Mouse (Mus musculus): ENCODE results near the gene Sh2d3c. TPM values are rescaled to one million over a fixed set of nuclear protein-coding genes. Genes with fewer than 3 reads are reported as not detected.

Sh2d3c gene
- polyA plus RNA-seq, 1 experiment: 0.06 TPM

- H3K36me3 ChIP-seq (ENCODE audit: control insufficient read depth): peaks cover 87% of the 10 kb centered on the region
- TF ChIP-seq GATA1 (IDR thresholded peaks at IDR 0.05; ENCODE audit: low read length): no peak
- TF ChIP-seq TAL1 (IDR thresholded peaks at IDR 0.05; ENCODE audit: low read length): no peak
These were observed 38.0 kb upstream of the Sh2d3c start for GRCm38 (mm10) chr2:32682721-32683417.

GRCm38 (mm10) chr2:32683701-32684100, 37.2 kb upstream of the Sh2d3c start:
- Histone ChIP-seq H3K4me3 (replicated peaks) (no peak overlapping the region), H3K4me1 (ENCODE audit: control insufficient read depth) (no peaks in the 10 kb centered on the region; the same call in 1 of the 2 replicates), H3K27me3 (ENCODE audit: control insufficient read depth) (no peaks in the 10 kb centered on the region), H3K36me3 (ENCODE audit: control insufficient read depth) (peaks cover 92% of the 10 kb centered on the region), H3K9me3 (ENCODE audit: control insufficient read depth, low read length) (no peaks in the 10 kb centered on the region)
- TF ChIP-seq TAL1 (IDR thresholded peaks at IDR 0.05; ENCODE audit: low read length) (no peak), GATA1 (IDR thresholded peaks at IDR 0.05; ENCODE audit: low read length) (no peak)

More at GRCm38 (mm10) chr2:32682721-32683417, 38.0 kb upstream of the Sh2d3c start:
- no peaks in the 10 kb centered on the region for H3K27me3 ChIP-seq (ENCODE audit: control insufficient read depth)
- no peaks in the 10 kb centered on the region for H3K9me3 ChIP-seq (ENCODE audit: control insufficient read depth, low read length)
- H3K4me3 ChIP-seq (replicated peaks): no peak overlapping the region
- H3K4me1 ChIP-seq (ENCODE audit: control insufficient read depth): no peaks in the 10 kb centered on the region

GRCm38 (mm10) chr2:32684681-32685428, 36.0 kb upstream of the Sh2d3c start:
- Histone ChIP-seq H3K9me3 (ENCODE audit: control insufficient read depth, low read length) (no peaks in the 10 kb centered on the region), H3K4me3 (replicated peaks) (no peak overlapping the region), H3K36me3 (ENCODE audit: control insufficient read depth) (peaks cover 86% of the 10 kb centered on the region), H3K27me3 (ENCODE audit: control insufficient read depth) (no peaks in the 10 kb centered on the region), H3K4me1 (ENCODE audit: control insufficient read depth) (peaks cover 5% of the 10 kb centered on the region)
- TF ChIP-seq TAL1 (IDR thresholded peaks at IDR 0.05; ENCODE audit: low read length) (no peak), GATA1 (IDR thresholded peaks at IDR 0.05; ENCODE audit: low read length) (no peak)

- H3K9me3 ChIP-seq (ENCODE audit: control insufficient read depth, low read length): no peaks in the 10 kb centered on the region
- TF ChIP-seq GATA1 (IDR thresholded peaks at IDR 0.05; ENCODE audit: low read length) (no peak), TAL1 (IDR thresholded peaks at IDR 0.05; ENCODE audit: low read length) (no peak)
- peaks cover 6% of the 10 kb centered on the region for H3K4me1 ChIP-seq (ENCODE audit: control insufficient read depth)
- H3K27me3 ChIP-seq (ENCODE audit: control insufficient read depth): no peaks in the 10 kb centered on the region
- H3K4me3 ChIP-seq (replicated peaks): no peak overlapping the region
- peaks cover 80% of the 10 kb centered on the region for H3K36me3 ChIP-seq (ENCODE audit: control insufficient read depth)
These were observed 35.0 kb upstream of the Sh2d3c start for GRCm38 (mm10) chr2:32685807-32686206.

DNA sequence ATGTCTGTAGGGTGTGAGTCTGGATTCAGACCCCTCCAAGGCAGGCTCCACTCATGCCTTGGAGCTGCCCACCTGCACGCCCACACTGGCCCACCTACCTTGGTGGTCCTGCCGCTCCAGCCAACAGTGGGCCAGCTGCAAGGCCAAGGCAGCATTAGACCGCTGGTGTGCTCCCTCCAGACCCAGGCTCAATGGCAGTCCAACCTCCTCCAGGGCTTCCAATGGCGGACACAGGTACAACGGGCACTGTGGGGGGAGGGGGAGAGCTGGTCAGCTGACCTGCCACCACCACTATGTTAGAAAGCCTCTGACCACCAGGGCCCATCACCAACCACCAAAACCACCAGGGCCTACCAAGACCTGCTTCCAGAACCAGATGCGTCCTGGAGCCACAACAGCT, 34.2 kb upstream of the Sh2d3c start:
- no peaks in the 10 kb centered on the region for H3K27me3 ChIP-seq (ENCODE audit: control insufficient read depth)
- H3K36me3 ChIP-seq (ENCODE audit: control insufficient read depth): peaks cover 75% of the 10 kb centered on the region
- no peaks in the 10 kb centered on the region for H3K9me3 ChIP-seq (ENCODE audit: control insufficient read depth, low read length)
- H3K4me1 ChIP-seq (ENCODE audit: control insufficient read depth): peaks cover 11% of the 10 kb centered on the region
- no peak overlapping the region for H3K4me3 ChIP-seq (replicated peaks)
- TF ChIP-seq TAL1 (IDR thresholded peaks at IDR 0.05; ENCODE audit: low read length) (no peak), GATA1 (IDR thresholded peaks at IDR 0.05; ENCODE audit: low read length) (no peak)

DNA sequence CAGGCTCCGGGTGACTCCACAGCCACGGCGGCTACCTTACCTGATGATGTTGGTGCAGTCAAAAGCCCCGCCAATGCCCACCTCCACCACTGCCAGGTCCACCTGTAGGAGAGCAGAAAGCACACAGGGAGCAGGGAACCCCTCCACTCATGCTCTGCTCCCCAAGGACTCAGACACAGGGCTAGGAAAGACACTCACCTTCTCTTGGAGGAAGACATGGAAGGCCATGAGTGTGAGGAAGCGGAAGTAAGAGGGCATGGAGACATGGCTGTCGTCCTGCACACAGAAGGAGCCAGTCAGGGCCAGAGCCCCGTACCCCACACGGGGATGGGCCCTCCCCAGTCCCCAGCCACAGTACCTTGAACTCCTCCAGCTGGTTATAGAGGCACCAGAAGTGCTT, 33.3 kb upstream of the Sh2d3c start:
- Histone ChIP-seq H3K27me3 (ENCODE audit: control insufficient read depth) (no peaks in the 10 kb centered on the region), H3K4me3 (replicated peaks) (no peak overlapping the region), H3K4me1 (ENCODE audit: control insufficient read depth) (peaks cover 18% of the 10 kb centered on the region), H3K9me3 (ENCODE audit: control insufficient read depth, low read length) (no peaks in the 10 kb centered on the region), H3K36me3 (ENCODE audit: control insufficient read depth) (peaks cover 70% of the 10 kb centered on the region)
- TF ChIP-seq GATA1 (IDR thresholded peaks at IDR 0.05; ENCODE audit: low read length) (no peak), TAL1 (IDR thresholded peaks at IDR 0.05; ENCODE audit: low read length) (no peak)

GRCm38 (mm10) chr2:32689420-32689819, 31.4 kb upstream of the Sh2d3c start:
- H3K36me3 ChIP-seq (ENCODE audit: control insufficient read depth): peaks cover 55% of the 10 kb centered on the region
- no peak overlapping the region for H3K4me3 ChIP-seq (replicated peaks)
- H3K4me1 ChIP-seq (ENCODE audit: control insufficient read depth): peaks cover 36% of the 10 kb centered on the region
- no peak for TF ChIP-seq GATA1 (IDR thresholded peaks at IDR 0.05; ENCODE audit: low read length)
- TF ChIP-seq TAL1 (IDR thresholded peaks at IDR 0.05; ENCODE audit: low read length): no peak
- H3K9me3 ChIP-seq (ENCODE audit: control insufficient read depth, low read length): no peaks in the 10 kb centered on the region
- H3K27me3 ChIP-seq (ENCODE audit: control insufficient read depth): no peaks in the 10 kb centered on the region

DNA sequence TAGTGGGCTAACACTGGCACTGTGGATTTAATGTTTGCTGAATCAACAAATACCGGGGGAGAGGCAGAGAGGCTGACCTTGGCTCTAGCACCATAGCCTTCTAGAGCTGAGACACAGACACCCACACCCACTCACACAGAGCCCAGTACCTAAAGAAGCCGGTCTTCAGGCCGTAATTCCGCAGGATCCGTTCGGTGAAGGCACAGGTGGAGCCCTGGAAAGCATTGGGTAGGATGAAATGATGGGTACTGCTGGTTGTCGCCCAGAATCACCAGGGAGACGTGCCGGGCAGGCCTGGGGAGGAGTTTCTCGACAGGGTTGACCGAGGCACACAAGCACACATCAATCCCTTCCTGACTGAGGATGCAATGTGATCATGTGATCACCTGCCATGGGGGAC, 29.8 kb upstream of the Sh2d3c start:
- Histone ChIP-seq H3K27me3 (ENCODE audit: control insufficient read depth) (no peaks in the 10 kb centered on the region), H3K9me3 (ENCODE audit: control insufficient read depth, low read length) (no peaks in the 10 kb centered on the region), H3K4me3 (replicated peaks) (no peak overlapping the region), H3K4me1 (ENCODE audit: control insufficient read depth) (peaks cover 39% of the 10 kb centered on the region), H3K36me3 (ENCODE audit: control insufficient read depth) (peaks cover 39% of the 10 kb centered on the region)
- TF ChIP-seq TAL1 (IDR thresholded peaks at IDR 0.05; ENCODE audit: low read length): no peak
- no peak for TF ChIP-seq GATA1 (IDR thresholded peaks at IDR 0.05; ENCODE audit: low read length)

DNA sequence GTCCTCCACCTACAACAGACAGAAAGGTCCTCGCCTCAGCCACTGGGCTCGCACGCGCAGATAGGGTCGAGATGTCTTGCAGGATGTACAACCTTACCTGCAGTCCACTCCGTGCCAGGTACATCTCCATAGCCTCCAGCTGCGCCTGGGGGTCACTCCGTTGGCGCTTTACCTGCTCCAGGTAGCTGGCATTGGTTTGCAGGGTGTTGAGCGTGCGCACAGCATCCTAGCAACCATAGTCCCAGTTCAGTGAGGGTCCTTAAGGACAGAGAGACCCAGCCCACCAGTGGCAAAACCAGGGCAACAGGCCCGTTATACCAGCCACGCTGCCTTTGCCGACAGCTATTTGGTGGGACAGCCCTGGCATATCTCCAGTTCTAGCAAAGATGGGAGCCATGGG, 28.4 kb upstream of the Sh2d3c start:
- H3K9me3 ChIP-seq (ENCODE audit: control insufficient read depth, low read length): no peaks in the 10 kb centered on the region
- peak overlapping the region; percentile 73 for H3K4me3 ChIP-seq (replicated peaks)
- peaks cover 24% of the 10 kb centered on the region for H3K36me3 ChIP-seq (ENCODE audit: control insufficient read depth)
- no peaks in the 10 kb centered on the region for H3K27me3 ChIP-seq (ENCODE audit: control insufficient read depth)
- H3K4me1 ChIP-seq (ENCODE audit: control insufficient read depth): peaks cover 39% of the 10 kb centered on the region
- TF ChIP-seq TAL1 (IDR thresholded peaks at IDR 0.05; ENCODE audit: low read length) (no peak), GATA1 (IDR thresholded peaks at IDR 0.05; ENCODE audit: low read length) (no peak)
